Comparison of ENCODE assay signal across 17 mouse cellular contexts in genomic region chr9:44969450-44969849, GRCm38 (mm10). TPM values are rescaled to one million over a fixed set of nuclear protein-coding genes. Genes with fewer than 3 reads are reported as not detected.
DNase-seq lines count a peak whose midpoint lies in the region; ATAC-seq and TF ChIP-seq lines count a peak whose summit lies in the region.
"Had no signal": no experiment of that assay in that cellular context is flagged by ENCODE, and none has a peak within 500 bp of the region (broad histone marks: within the 10 kb centered on the region; RNA-seq: fewer than 3 reads in every experiment).

No protein-coding gene starts in this region.

- no peak for TF ChIP-seq EP300 in heart, adult 2 months (IDR thresholded peaks at IDR 0.05; ENCODE audit: insufficient read depth, low read depth, low read length)
- TF ChIP-seq EP300 in lung, postnatal 0 days (IDR thresholded peaks at IDR 0.05) = no peak

- TF ChIP-seq POLR2A in heart, adult 2 months (IDR thresholded peaks at IDR 0.05; ENCODE audit: insufficient read depth, low read depth, low read length) = no peak

- H3K4me2 ChIP-seq in lung, postnatal 0 days (replicated peaks; ENCODE audit: low read depth, low read length) = no peak overlapping the region
- H3K4me2 ChIP-seq: embryonic facial prominence, embryonic 12.5 days; heart, embryonic 15.5 days; hindbrain, embryonic 15.5 days; liver, embryonic 15.5 days; neural tube, embryonic 15.5 days had no signal

- no peak overlapping the region for H3K27ac ChIP-seq in heart, adult 2 months
- H3K27ac ChIP-seq in lung, postnatal 0 days (ENCODE audit: low read length) = no peak overlapping the region
- H3K27ac ChIP-seq: embryonic facial prominence, embryonic 12.5 days; heart, embryonic 15.5 days; hindbrain, embryonic 15.5 days; liver, embryonic 15.5 days; neural tube, embryonic 15.5 days had no signal

- peak; percentile 51 for TF ChIP-seq CTCF in heart, adult 2 months (IDR thresholded peaks at IDR 0.05)
- TF ChIP-seq CTCF in lung, postnatal 0 days (IDR thresholded peaks at IDR 0.05) = peak; percentile 35

- H3K9me3 ChIP-seq in lung, postnatal 0 days (ENCODE audit: low read length) = no peaks in the 10 kb centered on the region
- H3K9me3 ChIP-seq: embryonic facial prominence, embryonic 12.5 days; heart, embryonic 15.5 days; hindbrain, embryonic 15.5 days; liver, embryonic 15.5 days; neural tube, embryonic 15.5 days had no signal

- peaks cover 6% of the 10 kb centered on the region for H3K36me3 ChIP-seq in heart, adult 2 months (ENCODE audit: control insufficient read depth, insufficient read depth, low read length)
- H3K36me3 ChIP-seq in lung, postnatal 0 days (ENCODE audit: insufficient read depth, low read length) = no peaks in the 10 kb centered on the region
- H3K36me3 ChIP-seq: embryonic facial prominence, embryonic 12.5 days; heart, embryonic 15.5 days; hindbrain, embryonic 15.5 days; liver, embryonic 15.5 days; neural tube, embryonic 15.5 days had no signal

- no peak for ATAC-seq in lung, postnatal 0 days
- ATAC-seq in megakaryocyte-erythroid progenitor cell, adult 5-6 weeks (replicated peaks; ENCODE audit: low FRiP score, low TSS enrichment, poor library complexity, severe bottlenecking) = no peak

- DNase-seq in heart, adult 2 months = no peak
- no peak for DNase-seq in heart, postnatal 36 days
- no peak for DNase-seq in lung, postnatal 0 days (ENCODE audit: low spot score)
- no peak for DNase-seq in lung, postnatal 25 days (ENCODE audit: low spot score)
- peak; percentile 50 for DNase-seq in CD4-positive helper T cell, adult 2 months (ENCODE audit: low read depth, low spot score)
- DNase-seq in retina, postnatal 1 day = peak; percentile 8
- DNase-seq: adrenal gland, adult 8-10 months; cerebellum, postnatal 25 days; layer of hippocampus, adult 9-11 months; left cerebral cortex, postnatal 4 days had no signal

- no peak overlapping the region for H3K9ac ChIP-seq in heart, adult 2 months (ENCODE audit: low read depth, low read length)
- H3K9ac ChIP-seq in lung, postnatal 0 days (replicated peaks; ENCODE audit: low read depth) = no peak overlapping the region
- H3K9ac ChIP-seq: embryonic facial prominence, embryonic 12.5 days; heart, embryonic 15.5 days; hindbrain, embryonic 15.5 days; liver, embryonic 15.5 days; neural tube, embryonic 15.5 days had no signal

- WGBS in heart, adult 2 months = 50% methylated on average over 1 of the region's 1 CpGs
- WGBS in lung, postnatal 0 days = 44% methylated on average over 1 of the region's 1 CpGs

- intact Hi-C loops in heart, adult 2 months (cut with DNase I) = loop anchor here (5.0 kb wide), 1 partner anchor 87 kb away; the partner anchor contains the start of gene Kmt2a
- intact Hi-C loops in heart, postnatal 36 days (cut with DNase I) = loop anchor here (5.0 kb wide), 2 partner anchors 178 to 197 kb away; no protein-coding TSS in a partner anchor

- H3K27me3 ChIP-seq in heart, adult 2 months (ENCODE audit: control insufficient read depth, insufficient read depth, low read length) = no peaks in the 10 kb centered on the region
- no peaks in the 10 kb centered on the region; the same call in 1 of the 2 replicates for H3K27me3 ChIP-seq in lung, postnatal 0 days (replicated peaks; ENCODE audit: insufficient read depth, low read length)

- no peak overlapping the region for H3K4me3 ChIP-seq in heart, adult 2 months
- no peak overlapping the region for H3K4me3 ChIP-seq in lung, postnatal 0 days (ENCODE audit: low read depth, low read length)
- H3K4me3 ChIP-seq: embryonic facial prominence, embryonic 12.5 days; heart, embryonic 15.5 days; hindbrain, embryonic 15.5 days; liver, embryonic 15.5 days; neural tube, embryonic 15.5 days had no signal

- H3K4me1 ChIP-seq in heart, adult 2 months (ENCODE audit: control insufficient read depth, insufficient read depth, low read length) = peaks cover 2% of the 10 kb centered on the region
- H3K4me1 ChIP-seq in lung, postnatal 0 days (ENCODE audit: insufficient read depth, low read depth, low read length) = peaks cover 5% of the 10 kb centered on the region; the same call in 1 of the 2 replicates

- H3K79me2 ChIP-seq in heart, adult 2 months (replicated peaks; ENCODE audit: control insufficient read depth, insufficient read depth, low read length) = no peaks in the 10 kb centered on the region

RNA-seq across cellular contexts. Expression of gene Ube4a, which starts 4.0 kb away (rescaled TPM):
- total RNA-seq in heart, adult 2 months (2021) = 10 to 100 TPM; 36.1 to 39.6 TPM
- 8.4 and 17.0 TPM in 2 replicates for polyA plus RNA-seq in heart, adult 2 months (2012; rRNA removed)
- 10 to 100 TPM; 40.7 to 44.8 TPM for total RNA-seq in heart, postnatal 36 days (2021)
- 12.9 and 13.2 TPM in 2 replicates for polyA plus RNA-seq in lung, postnatal 0 days (2015; fragmentation: Nextera tagmentation; extraction: Ambion mirVana)
- total RNA-seq in megakaryocyte-erythroid progenitor cell, adult 5-6 weeks (2014; fragmentation: Nextera tagmentation) = 58.0 and 64.3 TPM in 2 replicates
- 40.6 and 50.2 TPM in 2 replicates for total RNA-seq in megakaryocyte-erythroid progenitor cell, adult 5-6 weeks (2017)

RNA-seq across cellular contexts. Expression of gene Cd3g, which starts 10.8 kb away (rescaled TPM):
- total RNA-seq in heart, adult 2 months (2021) = under 1 TPM; 0.25 to 0.39 TPM
- polyA plus RNA-seq in heart, adult 2 months (2012; rRNA removed) = 0.64 and 1.5 TPM in 2 replicates
- total RNA-seq in heart, postnatal 36 days (2021) = not detected
- 0.63 and 1.1 TPM in 2 replicates for polyA plus RNA-seq in lung, postnatal 0 days (2015; fragmentation: Nextera tagmentation; extraction: Ambion mirVana)
- 2.3 and 17.7 TPM in 2 replicates for total RNA-seq in megakaryocyte-erythroid progenitor cell, adult 5-6 weeks (2014; fragmentation: Nextera tagmentation)
- total RNA-seq in megakaryocyte-erythroid progenitor cell, adult 5-6 weeks (2017) = 2.6 and 14.6 TPM in 2 replicates
- total RNA-seq: left cerebral cortex, postnatal 4 days had no signal
- polyA plus RNA-seq: embryonic facial prominence, embryonic 12.5 days; hindbrain, embryonic 15.5 days; kidney, embryonic 14.5 days; neural tube, embryonic 15.5 days had no signal

RNA-seq across cellular contexts. Expression of gene Cd3d, which starts 12.1 kb away (rescaled TPM):
- under 1 TPM in 1 of 2 experiments, not detected in 1; 0.66 TPM for total RNA-seq in heart, adult 2 months (2021)
- polyA plus RNA-seq in heart, adult 2 months (2012; rRNA removed) = 0.29 and 0.92 TPM in 2 replicates
- total RNA-seq in heart, postnatal 36 days (2021) = under 1 TPM in 1 of 2 experiments, not detected in 1; 0.35 TPM
- polyA plus RNA-seq in lung, postnatal 0 days (2015; fragmentation: Nextera tagmentation; extraction: Ambion mirVana) = 0.38 and 0.39 TPM in 2 replicates
- total RNA-seq in megakaryocyte-erythroid progenitor cell, adult 5-6 weeks (2014; fragmentation: Nextera tagmentation) = 5.5 and 24.0 TPM in 2 replicates
- not detected in 2 replicates for total RNA-seq in megakaryocyte-erythroid progenitor cell, adult 5-6 weeks (2017)
- total RNA-seq: left cerebral cortex, postnatal 4 days had no signal
- polyA plus RNA-seq: embryonic facial prominence, embryonic 12.5 days; hindbrain, embryonic 15.5 days; kidney, embryonic 14.5 days; neural tube, embryonic 15.5 days had no signal

RNA-seq across cellular contexts. Expression of gene Cd3e, which starts 40.0 kb away (rescaled TPM):
- total RNA-seq in heart, adult 2 months (2021) = under 1 TPM; 0.21 to 0.66 TPM
- polyA plus RNA-seq in heart, adult 2 months (2012; rRNA removed) = 0.32 and 1.5 TPM in 2 replicates
- under 1 TPM; 0.47 to 0.60 TPM for total RNA-seq in heart, postnatal 36 days (2021)
- polyA plus RNA-seq in lung, postnatal 0 days (2015; fragmentation: Nextera tagmentation; extraction: Ambion mirVana) = 0.18 and 0.27 TPM in 2 replicates
- total RNA-seq in megakaryocyte-erythroid progenitor cell, adult 5-6 weeks (2014; fragmentation: Nextera tagmentation) = 10.5 and 20.5 TPM in 2 replicates
- total RNA-seq in megakaryocyte-erythroid progenitor cell, adult 5-6 weeks (2017) = not detected in 2 replicates
- total RNA-seq: left cerebral cortex, postnatal 4 days had no signal
- polyA plus RNA-seq: embryonic facial prominence, embryonic 12.5 days; kidney, embryonic 14.5 days; liver, embryonic 15.5 days had no signal

RNA-seq across cellular contexts. Expression of gene Atp5l, which starts 48.9 kb away (rescaled TPM):
- 1,000 to 10,000 TPM; 1,478 to 1,698 TPM for total RNA-seq in heart, adult 2 months (2021)
- 1,092 and 1,784 TPM in 2 replicates for polyA plus RNA-seq in heart, adult 2 months (2012; rRNA removed)
- total RNA-seq in heart, postnatal 36 days (2021) = 1,000 to 10,000 TPM; 1,604 to 1,644 TPM
- polyA plus RNA-seq in lung, postnatal 0 days (2015; fragmentation: Nextera tagmentation; extraction: Ambion mirVana) = 663 and 736 TPM in 2 replicates
- total RNA-seq in megakaryocyte-erythroid progenitor cell, adult 5-6 weeks (2014; fragmentation: Nextera tagmentation) = 751 and 827 TPM in 2 replicates
- total RNA-seq in megakaryocyte-erythroid progenitor cell, adult 5-6 weeks (2017) = 149 and 255 TPM in 2 replicates

Comparison
In these comparisons a context has a peak if more than half of its experiments do, and no peak if none do; other contexts are left out.
1. DNase-seq: peak in CD4-positive helper T cell, adult 2 months (single experiment) and retina, postnatal 1 day (single experiment); none in heart, adult 2 months (0 of 2), heart, postnatal 36 days (0 of 2), lung, postnatal 0 days (single experiment) and lung, postnatal 25 days (single experiment).